Mouse (Mus musculus): Measurements from ENCODE around the gene Olfr768.
"Not testable (repeated sequence)": the region's sequence is repeated elsewhere in the genome, so short reads cannot be mapped to it uniquely, and the experiment has no call there.

The Olfr768 gene

GRCm38 (mm10) chr10:129099275-129099674, at the start of gene Olfr768:
Olfr768 (minus strand) TSS chr10:129099375.
- no peak for DNase-seq (ENCODE audit: low spot score in 2 of 2)

GRCm38 (mm10) chr10:129138898-129139297, 39.7 kb upstream of the Olfr768 start, which contains the start of gene Olfr770:
Olfr770 (minus strand) TSS chr10:129138998.
- no peak for DNase-seq (ENCODE audit: low spot score in 2 of 2)

GRCm38 (mm10) chr10:129117761-129118160, 18.6 kb upstream of the Olfr768 start, which contains the start of gene Olfr769:
Olfr769 (minus strand) TSS chr10:129117861.
- no peak for DNase-seq (ENCODE audit: low spot score in 2 of 2)

DNA sequence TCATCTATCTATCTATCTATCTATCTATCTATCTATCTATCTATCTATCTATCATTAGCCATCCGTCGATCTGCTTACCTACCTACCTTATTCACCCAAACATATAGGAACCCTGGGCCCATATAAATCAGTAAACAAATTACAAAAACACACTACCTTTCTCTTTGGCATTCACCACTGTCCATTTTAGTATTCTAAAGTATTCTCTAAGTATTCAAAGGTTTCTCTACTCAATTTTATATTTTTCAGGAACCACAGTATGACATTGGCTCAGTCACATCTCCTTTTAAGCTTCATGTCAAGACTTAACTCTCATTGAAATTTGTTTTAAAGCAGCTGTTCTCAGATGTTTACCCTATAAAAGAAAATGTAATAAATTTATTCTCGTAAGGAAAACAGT, 16.0 kb upstream of the Olfr768 start:
- DNase-seq (ENCODE audit: low spot score in 2 of 2) = no peak

DNA sequence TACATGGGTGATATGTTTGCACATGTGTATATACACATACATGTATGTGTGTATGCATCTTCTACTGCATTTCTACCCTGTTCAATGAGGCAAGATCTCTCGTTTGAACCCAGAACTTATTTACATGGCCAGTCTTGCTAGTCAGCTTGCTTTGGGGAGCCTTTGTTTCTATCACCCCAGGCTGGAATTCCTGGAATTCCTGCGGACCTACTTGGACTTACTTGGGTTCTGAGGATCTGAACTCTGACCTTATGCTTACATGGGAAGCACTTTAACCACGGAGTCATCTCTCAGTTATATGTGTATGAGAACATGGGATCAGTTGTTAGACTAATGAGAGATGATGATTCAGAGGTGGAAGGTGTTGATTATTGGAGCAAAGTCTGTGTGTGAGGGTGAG, 2.1 kb upstream of the Olfr768 start:
- no peak for DNase-seq (ENCODE audit: low spot score in 2 of 2)

GRCm38 (mm10) chr10:129082810-129083209, 16.4 kb downstream of the Olfr768 start, which contains the start of gene Olfr767:
Olfr767 (minus strand) TSS chr10:129082910.
- DNase-seq (ENCODE audit: low spot score in 2 of 2) = not testable (repeated sequence)

GRCm38 (mm10) chr10:129068877-129069276, 30.3 kb downstream of the Olfr768 start, which contains the start of gene Olfr766-ps1:
Olfr766-ps1 (minus strand) TSS chr10:129068977.
- DNase-seq (ENCODE audit: low spot score in 2 of 2) = no peak

DNA sequence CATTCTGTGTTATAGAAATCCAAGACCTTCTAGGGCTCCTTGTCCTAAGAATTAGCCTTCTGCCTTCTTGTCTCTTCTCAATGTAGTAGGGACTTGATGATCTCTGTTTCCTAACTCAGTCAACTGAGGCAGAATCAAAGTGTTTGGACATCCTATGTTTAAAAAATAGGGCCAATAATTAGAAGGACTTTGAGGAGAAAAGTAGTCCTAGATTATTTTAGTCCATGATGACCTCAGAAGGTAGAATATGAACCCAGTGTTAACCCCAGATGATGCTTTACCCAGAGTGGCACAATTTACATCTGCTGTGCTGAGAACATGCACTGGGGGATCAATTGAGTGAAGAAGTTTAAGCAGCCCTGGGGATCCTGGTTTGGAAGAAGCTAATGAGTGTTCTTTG, 49.3 kb downstream of the Olfr768 start, which contains the start of gene Olfr765:
Gene Olfr765, minus strand, starts transcription at position 101 of the 400 bp plus-strand sequence.
- DNase-seq (ENCODE audit: low spot score in 2 of 2) = not testable (repeated sequence)

Measured in urinary bladder, postnatal 4 days (tissue).